Mouse (Mus musculus) bone marrow, adult 2 months (tissue): ENCODE measurements around the gene Tmtc4.

Experiments
- CTCF ChIP-seq: fragments of 200-500 bp; IDR thresholded peaks from 2 replicates; pipeline ENCODE4 v1.5.1; 2011; ENCODE audit warnings: low read length, control low read depth; ENCODE audit not compliant: control insufficient read depth, insufficient read depth
- POLR2A ChIP-seq: fragments of 200-500 bp; IDR thresholded peaks from 2 replicates; pipeline ENCODE4 v1.6.1; 2011; ENCODE audit warnings: low read depth, mild to moderate bottlenecking, control low read depth, low read length, borderline replicate concordance; ENCODE audit not compliant: control insufficient read depth

GRCm38 (mm10) chr14:122911265-122911664 is 72.6 kb downstream of the Tmtc4 start:
- TF ChIP-seq CTCF (no peak), POLR2A (no peak)
